Mouse (Mus musculus): ENCODE data around the gene Bach2. TPM values are rescaled to one million over a fixed set of nuclear protein-coding genes. Genes with fewer than 3 reads are reported as not detected.

The Bach2 gene
- total RNA-seq, 2 experiments from 2014 or later, result 13.2 to 14.4 TPM

- no peak for DNase-seq (ENCODE audit: low spot score in 2 of 2)
Measured at GRCm38 (mm10) chr4:32386931-32387330, 148.3 kb downstream of the Bach2 start.

GRCm38 (mm10) chr4:32387479-32388240, 149.1 kb downstream of the Bach2 start:
- no peak for DNase-seq (ENCODE audit: low spot score in 2 of 2)

GRCm38 (mm10) chr4:32388564-32388963, 150.0 kb downstream of the Bach2 start:
- DNase-seq (ENCODE audit: low spot score in 2 of 2), result no peak

GRCm38 (mm10) chr4:32389107-32389800, 150.7 kb downstream of the Bach2 start:
- DNase-seq (ENCODE audit: low spot score in 2 of 2), result no peak

- no peak for DNase-seq (ENCODE audit: low spot score in 2 of 2)
Measured at GRCm38 (mm10) chr4:32391260-32391659, 152.7 kb downstream of the Bach2 start.

GRCm38 (mm10) chr4:32393226-32393625, 154.6 kb downstream of the Bach2 start:
- no peak for DNase-seq (ENCODE audit: low spot score in 2 of 2)

GRCm38 (mm10) chr4:32393951-32394350, 155.3 kb downstream of the Bach2 start:
- no peak for DNase-seq (ENCODE audit: low spot score in 2 of 2)

GRCm38 (mm10) chr4:32394850-32395249, 156.2 kb downstream of the Bach2 start:
- DNase-seq (ENCODE audit: low spot score in 2 of 2), result no peak

GRCm38 (mm10) chr4:32401459-32401858, 162.9 kb downstream of the Bach2 start:
- DNase-seq (ENCODE audit: low spot score in 2 of 2), result no peak

- no peak for DNase-seq (ENCODE audit: low spot score in 2 of 2)
Measured at GRCm38 (mm10) chr4:32403506-32403905, 164.9 kb downstream of the Bach2 start.

- DNase-seq (ENCODE audit: low spot score in 2 of 2), result peak; percentile 14 to 44
Measured at GRCm38 (mm10) chr4:32405149-32405882, 166.7 kb downstream of the Bach2 start.

- DNase-seq (ENCODE audit: low spot score in 2 of 2), result no peak
Measured at GRCm38 (mm10) chr4:32405985-32406384, 167.4 kb downstream of the Bach2 start.

GRCm38 (mm10) chr4:32408535-32408934, 169.9 kb downstream of the Bach2 start:
- no peak for DNase-seq (ENCODE audit: low spot score in 2 of 2)

GRCm38 (mm10) chr4:32409116-32409880, 170.7 kb downstream of the Bach2 start:
- DNase-seq (ENCODE audit: low spot score in 2 of 2), result no peak

- no peak for DNase-seq (ENCODE audit: low spot score in 2 of 2)
Measured at GRCm38 (mm10) chr4:32413063-32413462, 174.5 kb downstream of the Bach2 start.

- no peak for DNase-seq (ENCODE audit: low spot score in 2 of 2)
Measured at GRCm38 (mm10) chr4:32413505-32413904, 174.9 kb downstream of the Bach2 start.

- peak in 1 of 2 experiments; percentile 23 for DNase-seq (ENCODE audit: low spot score in 2 of 2)
Measured at GRCm38 (mm10) chr4:32414959-32415358, 176.4 kb downstream of the Bach2 start.

- DNase-seq (ENCODE audit: low spot score in 2 of 2), result no peak
Measured at GRCm38 (mm10) chr4:32417939-32418338, 179.3 kb downstream of the Bach2 start.

GRCm38 (mm10) chr4:32421570-32421969, 183.0 kb downstream of the Bach2 start:
- DNase-seq (ENCODE audit: low spot score in 2 of 2), result no peak

GRCm38 (mm10) chr4:32422427-32422826, 183.8 kb downstream of the Bach2 start:
- no peak for DNase-seq (ENCODE audit: low spot score in 2 of 2)

GRCm38 (mm10) chr4:32423667-32424066, 185.1 kb downstream of the Bach2 start:
- DNase-seq (ENCODE audit: low spot score in 2 of 2), result no peak
